Mouse (Mus musculus) A20 (cell line): ENCODE data around the gene 1700030J22Rik.

Experiments
- DNase-seq: peaks from one replicate; pipeline ENCODE4 v3.0.0-alpha.2; 2011; ENCODE audit warnings: low read depth, low spot score

Gene 1700030J22Rik

DNA sequence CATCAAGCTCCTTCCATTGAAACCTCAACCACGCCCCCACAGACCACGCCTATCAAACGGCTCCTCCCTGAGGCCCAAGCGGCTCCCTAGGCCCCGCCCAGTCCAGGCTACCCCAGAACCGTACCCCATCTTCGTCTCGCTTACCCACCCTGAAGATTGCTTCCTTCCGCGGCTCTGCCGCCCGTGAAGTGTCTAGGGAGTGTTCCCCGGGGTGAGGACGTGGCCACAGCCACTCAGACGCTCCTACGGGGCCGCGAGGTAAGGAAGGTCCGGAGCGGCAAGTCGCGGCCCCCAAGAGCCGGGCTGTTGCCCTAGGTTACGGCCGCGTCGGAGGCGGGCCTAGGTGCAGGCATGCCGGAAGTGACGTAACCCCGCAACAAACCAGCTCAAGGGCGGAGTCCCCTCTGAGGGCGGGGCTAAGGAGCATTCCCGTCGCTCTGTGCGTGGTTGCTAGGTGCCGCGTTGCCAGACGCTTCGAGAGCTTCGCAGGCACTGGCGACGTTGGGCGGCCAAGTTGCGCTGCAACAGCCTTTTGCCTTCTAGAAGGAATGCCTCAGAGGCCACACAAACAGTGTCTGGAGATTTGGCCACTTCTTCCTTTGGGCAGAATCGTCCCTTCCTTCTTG, at the start of gene 1700030J22Rik:
TSS of gene 1700030J22Rik (minus strand) at position 329 of the 626 bp plus-strand sequence.
- DNase-seq: peak; percentile 100

GRCm38 (mm10) chr8:117027601-117028000, 48.8 kb upstream of the 1700030J22Rik start:
- DNase-seq: no peak

DNA sequence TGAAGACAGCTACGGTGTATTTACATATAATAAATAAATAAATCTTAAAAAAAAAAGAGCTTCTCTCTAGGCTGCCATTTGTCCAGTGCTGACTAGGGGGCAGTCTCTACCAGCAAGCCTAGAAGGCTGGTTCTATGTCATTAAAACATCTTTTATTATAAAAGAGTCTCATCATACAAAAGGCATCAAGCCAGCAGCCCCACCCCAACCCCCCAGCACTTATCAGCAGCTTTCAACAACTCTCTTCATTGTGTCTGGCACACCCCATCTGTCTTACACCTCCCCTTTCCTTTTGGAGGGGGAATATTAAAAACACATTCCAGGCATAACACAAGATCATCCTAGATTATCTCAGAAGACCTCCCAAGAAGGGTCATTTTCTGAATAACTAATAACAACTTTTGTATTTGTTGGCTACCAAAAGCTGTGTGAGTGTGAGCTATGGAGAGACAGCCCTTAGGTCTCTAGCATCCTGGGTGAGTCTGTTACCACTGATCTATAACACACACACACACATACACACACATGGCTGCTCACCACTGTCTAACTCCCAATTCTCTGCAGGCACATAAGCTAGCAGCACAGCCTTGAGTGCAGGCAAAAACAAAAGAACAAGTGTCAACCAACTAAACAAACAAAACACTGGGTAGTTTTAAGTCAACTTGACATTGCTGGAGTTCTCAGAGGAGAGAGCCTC, 43.7 kb upstream of the 1700030J22Rik start:
- peak; percentile 8 for DNase-seq

GRCm38 (mm10) chr8:117019323-117020275, 40.8 kb upstream of the 1700030J22Rik start:
- DNase-seq: no peak

GRCm38 (mm10) chr8:117017896-117018295, 39.1 kb upstream of the 1700030J22Rik start:
- DNase-seq: no peak

DNA sequence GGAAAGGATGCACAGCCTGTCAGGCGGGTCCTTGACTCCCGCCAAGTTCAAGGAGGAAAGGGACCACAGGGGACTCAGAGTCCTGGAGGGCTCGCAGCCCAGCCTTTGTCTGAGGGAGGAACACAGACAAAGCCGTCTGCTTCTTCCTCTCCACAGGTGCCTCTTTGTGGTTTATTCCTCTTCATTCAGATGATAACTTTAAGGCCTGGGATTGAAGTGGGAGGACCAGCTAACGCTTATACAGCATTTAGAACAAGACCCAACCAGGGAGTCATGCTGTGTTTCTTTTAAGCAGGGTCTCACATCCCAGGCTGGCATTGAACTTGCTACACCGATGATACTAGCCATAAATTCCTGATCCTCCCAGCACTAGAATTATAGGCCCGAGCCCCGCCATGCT, 38.2 kb upstream of the 1700030J22Rik start:
- no peak for DNase-seq

- DNase-seq: no peak
Measured at GRCm38 (mm10) chr8:117015670-117016069, 36.9 kb upstream of the 1700030J22Rik start.

DNA sequence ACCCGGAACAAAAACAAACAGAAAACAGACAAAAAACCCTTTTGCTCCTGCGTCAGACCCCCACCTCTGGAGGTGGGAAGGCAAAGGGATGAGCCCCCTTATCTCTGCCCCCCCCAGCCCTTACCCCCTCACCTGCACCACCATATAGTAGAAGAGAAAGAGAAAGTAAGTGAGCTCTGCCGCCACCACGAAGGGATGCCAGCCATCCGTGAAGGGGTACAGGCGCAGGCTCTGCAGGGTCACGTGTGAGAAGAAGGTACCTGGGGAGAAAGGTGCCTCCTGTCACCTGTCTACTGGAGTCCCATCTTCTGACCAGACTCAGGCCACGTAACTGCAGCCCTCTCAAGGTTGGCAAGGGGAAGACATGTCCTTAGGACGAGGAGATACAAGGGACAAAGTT, 32.6 kb upstream of the 1700030J22Rik start:
- peak; percentile 50 for DNase-seq

DNA sequence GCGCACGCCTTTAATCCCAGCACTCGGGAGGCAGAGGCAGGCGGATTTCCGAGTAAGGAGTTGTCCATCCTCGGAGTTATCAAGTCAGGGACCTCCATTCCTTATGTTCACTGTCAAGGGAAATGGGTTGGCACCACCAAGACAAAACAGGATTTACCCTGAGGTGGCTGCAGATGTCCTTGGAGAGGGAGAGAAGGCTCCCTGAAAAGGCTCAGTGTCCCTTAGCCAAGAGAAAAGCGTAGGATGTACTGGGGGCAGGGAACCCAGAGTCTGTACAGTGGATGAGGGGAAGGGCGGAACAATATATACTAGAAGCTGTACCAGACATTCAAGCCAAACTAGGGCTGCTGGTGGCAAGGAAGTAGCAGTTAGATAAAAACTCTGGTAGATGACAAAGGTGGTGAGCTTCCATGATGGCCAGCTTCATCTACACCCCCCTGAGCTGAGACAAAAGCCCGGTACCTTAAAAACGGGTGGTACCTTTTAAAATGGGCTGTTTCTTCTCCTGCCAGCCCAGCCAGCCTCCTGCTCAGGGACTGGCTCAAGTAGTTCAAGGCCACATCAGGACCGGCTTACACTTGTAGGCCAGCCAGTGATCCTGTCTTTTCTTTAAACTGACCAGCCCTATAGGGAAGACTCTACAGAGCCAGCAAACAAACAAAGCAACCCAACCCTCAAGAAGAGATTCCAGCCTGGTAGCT, 15.4 kb upstream of the 1700030J22Rik start:
- DNase-seq: no peak

- DNase-seq: peak; percentile 99
Measured at GRCm38 (mm10) chr8:116993095-116993867, 14.5 kb upstream of the 1700030J22Rik start, which contains the start of gene Gcsh. TSS of gene Gcsh (minus strand) at chr8:116993537.

DNA sequence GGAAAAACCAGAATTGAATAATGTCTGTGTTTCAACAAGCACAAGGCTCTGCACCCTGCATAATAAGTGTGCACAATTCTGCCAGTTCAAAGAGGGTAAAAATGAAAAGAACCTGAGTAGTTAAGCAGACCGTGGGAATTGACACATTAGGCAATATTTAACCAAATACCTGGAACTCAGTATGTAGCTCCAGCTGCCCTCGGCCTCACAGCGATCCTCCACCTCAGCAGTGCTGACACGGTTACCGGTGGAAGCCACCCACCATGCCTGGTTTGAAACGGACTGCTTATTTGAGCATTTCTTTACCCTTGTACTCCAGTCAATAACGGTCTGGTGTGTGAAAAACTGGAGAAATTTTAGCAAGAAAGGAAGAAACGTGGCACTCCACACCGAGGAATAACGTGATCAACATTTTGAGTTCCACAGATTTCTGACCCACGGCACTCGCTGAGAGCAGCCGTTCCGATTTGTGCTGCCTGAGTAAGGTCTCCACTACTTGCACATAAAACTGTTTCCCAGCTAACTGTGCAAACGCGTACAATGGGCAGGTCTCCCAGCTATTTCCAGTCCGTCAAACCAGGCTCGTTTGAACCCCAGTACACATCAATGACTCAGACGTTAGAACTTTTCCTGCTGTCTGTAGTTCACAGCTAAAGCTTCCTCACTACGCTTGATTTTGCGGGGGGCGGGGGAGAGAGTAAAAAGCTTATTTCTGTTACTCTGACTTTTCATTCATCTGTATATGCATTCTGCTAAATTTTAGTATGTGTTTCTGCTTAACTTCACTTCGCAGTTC, 13.6 kb upstream of the 1700030J22Rik start:
- no peak for DNase-seq

GRCm38 (mm10) chr8:116991241-116991640, 12.5 kb upstream of the 1700030J22Rik start:
- no peak for DNase-seq

DNA sequence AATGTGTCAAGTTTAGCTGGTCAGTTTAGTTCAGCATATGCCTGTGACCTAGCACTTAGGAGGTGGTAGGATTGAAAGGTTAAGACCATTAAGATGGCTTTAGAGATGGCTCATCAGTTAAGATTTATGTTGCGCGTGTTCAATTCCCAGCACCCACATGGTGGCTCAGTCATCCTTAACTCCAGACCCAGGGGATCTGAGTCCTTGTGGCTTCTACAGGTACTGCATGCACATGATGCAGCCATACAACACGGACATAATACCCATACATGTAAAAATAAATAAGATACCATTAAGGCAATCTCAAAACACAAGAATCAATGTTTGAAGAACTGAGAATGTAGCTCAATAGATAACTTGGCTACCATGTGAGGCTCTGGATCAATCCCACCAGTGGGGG, 11.1 kb upstream of the 1700030J22Rik start:
- no peak for DNase-seq

GRCm38 (mm10) chr8:116980117-116980516, 1.4 kb upstream of the 1700030J22Rik start:
- DNase-seq: peak; percentile 83

DNA sequence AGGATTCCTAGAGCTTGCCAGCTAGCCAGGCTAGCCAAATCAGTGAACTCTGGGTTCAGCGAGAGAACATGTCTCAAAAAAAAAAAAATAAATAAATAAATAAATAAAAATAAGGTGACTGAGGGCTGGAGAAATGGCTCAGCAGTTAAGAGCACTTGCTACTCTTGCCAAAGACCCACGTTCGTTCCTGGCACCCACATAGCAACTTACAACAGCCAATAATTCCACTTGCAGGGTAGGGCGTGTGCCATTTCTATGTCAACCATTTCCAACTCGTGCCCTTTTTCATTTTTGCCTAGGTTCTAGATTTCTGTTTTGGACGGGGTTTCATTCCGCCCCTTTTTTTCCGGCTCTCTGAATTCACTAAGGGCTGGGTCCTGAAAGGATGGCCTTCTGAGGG, 707 bp downstream of the 1700030J22Rik start:
- no peak for DNase-seq

GRCm38 (mm10) chr8:116975606-116976005, 3.2 kb downstream of the 1700030J22Rik start:
- DNase-seq: no peak

DNA sequence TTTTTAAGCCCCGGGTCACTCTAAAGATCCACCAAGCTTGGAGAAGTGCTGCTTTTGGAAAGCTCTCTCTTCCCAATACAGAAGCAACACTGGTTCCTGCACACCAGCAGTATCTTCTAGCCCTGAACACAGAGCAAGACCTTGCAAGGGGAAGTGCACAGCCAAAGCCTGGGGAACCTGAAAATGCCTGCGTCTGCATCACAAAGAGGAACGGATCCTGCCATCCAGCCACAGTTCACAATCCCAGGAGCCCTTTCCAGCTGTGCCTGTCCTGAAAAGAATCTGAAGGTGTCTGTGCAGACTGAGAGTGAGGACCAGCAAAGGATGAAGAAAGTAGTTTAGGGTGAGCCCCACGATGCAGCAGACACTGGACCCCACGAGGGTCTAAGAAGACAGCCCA, 3.7 kb downstream of the 1700030J22Rik start:
- no peak for DNase-seq

GRCm38 (mm10) chr8:116969531-116969930, 9.2 kb downstream of the 1700030J22Rik start:
- no peak for DNase-seq

GRCm38 (mm10) chr8:116954415-116954814, 24.3 kb downstream of the 1700030J22Rik start:
- DNase-seq: no peak

DNA sequence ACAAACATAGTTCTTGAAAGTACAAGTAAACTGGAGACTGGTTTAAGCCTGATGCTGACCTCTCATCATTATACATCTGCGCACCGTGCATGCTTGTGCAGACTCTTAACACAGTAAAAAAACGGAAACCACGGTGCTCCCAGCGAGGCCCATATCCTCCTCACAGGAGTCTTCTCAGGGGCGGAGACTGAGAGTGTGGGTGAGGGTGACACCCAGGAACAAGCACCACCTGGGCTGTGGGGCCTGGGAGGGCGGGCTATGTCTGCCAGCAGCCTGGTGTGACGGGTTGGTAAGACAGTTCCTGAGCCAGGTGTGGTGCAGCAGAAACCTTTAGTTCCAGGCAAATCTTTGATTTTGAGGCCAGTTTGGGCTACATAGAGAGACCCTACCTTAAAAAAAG, 26.3 kb downstream of the 1700030J22Rik start:
- DNase-seq: no peak
